Mouse (Mus musculus): ENCODE measurements around the gene Inpp5d.

DNA sequence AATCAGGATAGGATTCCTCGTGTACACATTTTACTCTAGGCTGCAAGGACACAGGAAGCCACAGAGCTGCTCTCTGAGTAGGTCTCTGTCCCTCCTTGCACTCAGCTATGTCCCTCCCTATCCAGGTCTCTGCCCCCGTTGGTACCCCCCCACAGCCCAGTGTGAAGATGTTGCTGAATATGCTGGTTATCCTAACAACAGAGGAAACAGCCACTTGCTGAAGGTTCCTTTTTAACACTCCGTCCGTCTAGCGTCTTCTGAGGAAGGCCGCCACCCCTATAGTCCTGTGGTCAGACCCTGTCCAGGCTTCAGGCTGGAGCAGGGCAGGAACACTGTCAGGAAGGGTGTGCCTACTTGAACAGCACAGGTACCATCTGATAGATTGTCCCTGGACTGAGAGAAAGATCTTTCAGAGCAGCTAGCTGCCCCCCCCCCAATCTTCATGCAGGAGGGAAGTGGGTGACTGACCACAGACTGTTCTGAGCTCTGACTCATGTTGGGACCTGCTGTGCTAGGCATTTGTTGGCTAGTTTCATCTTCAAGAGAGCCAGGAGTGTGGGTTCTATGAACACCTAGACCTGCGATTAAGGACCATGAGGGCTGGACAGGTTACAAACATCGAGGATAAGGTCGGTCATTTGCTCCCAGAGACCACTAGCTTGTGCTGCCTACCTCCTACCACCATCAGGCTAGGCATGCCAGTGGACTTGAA is 1.2 kb downstream of the Inpp5d start:
- TF ChIP-seq GATA1 (IDR thresholded peaks at IDR 0.05; ENCODE audit: low read length) (no peak), TAL1 (IDR thresholded peaks at IDR 0.05; ENCODE audit: low read length) (no peak)

Measured in erythroblast, embryonic 14.5 days (primary cell).